Mouse (Mus musculus) right cerebral cortex, postnatal 36 days (tissue): ENCODE measurements around the gene Icos.

Source experiments
- DNase-seq, 2 experiments: peaks; one replicate each; pipeline ENCODE4 v3.0.0; 2022; ENCODE audit warnings: low spot score in 2 of 2, mixed read lengths in 1 of 2

Gene Icos

GRCm38 (mm10) chr1:61035270-61035669 lies 57.5 kb downstream of the Icos start:
- DNase-seq, result no peak

- DNase-seq, result no peak
These were observed 60.5 kb downstream of the Icos start for GRCm38 (mm10) chr1:61038223-61038622.

GRCm38 (mm10) chr1:61039310-61039709 lies 61.6 kb downstream of the Icos start:
- no peak for DNase-seq

GRCm38 (mm10) chr1:61040401-61040800 lies 62.7 kb downstream of the Icos start:
- peak in 1 of 2 experiments; percentile 14 for DNase-seq

GRCm38 (mm10) chr1:61042842-61043241 lies 65.1 kb downstream of the Icos start:
- DNase-seq, result peak; percentile 1 to 12

- no peak for DNase-seq
These were observed 68.5 kb downstream of the Icos start for GRCm38 (mm10) chr1:61046055-61046705.

- DNase-seq, result no peak
These were observed 69.6 kb downstream of the Icos start for GRCm38 (mm10) chr1:61047336-61047735.
